Mouse (Mus musculus) bone marrow, adult 2 months (tissue): ENCODE measurements around the gene Asb8.

Source experiments
- CTCF ChIP-seq: fragments of 200-500 bp; IDR thresholded peaks from 2 replicates; pipeline ENCODE4 v1.5.1; 2011; ENCODE audit warnings: low read length, control low read depth; ENCODE audit not compliant: control insufficient read depth, insufficient read depth
- POLR2A ChIP-seq: fragments of 200-500 bp; IDR thresholded peaks from 2 replicates; pipeline ENCODE4 v1.6.1; 2011; ENCODE audit warnings: low read depth, mild to moderate bottlenecking, control low read depth, low read length, borderline replicate concordance; ENCODE audit not compliant: control insufficient read depth

GRCm38 (mm10) chr15:98173821-98174220 is 8.4 kb upstream of the Asb8 start:
- TF ChIP-seq CTCF (no peak), POLR2A (no peak)
